Mouse (Mus musculus): ENCODE measurements around the gene Slc7a8. TPM values are rescaled to one million over a fixed set of nuclear protein-coding genes. Genes with fewer than 3 reads are reported as not detected.

Gene Slc7a8
- polyA plus RNA-seq, 1 experiment from 2014 or later = 1.9 TPM

GRCm38 (mm10) chr14:54682396-54682795 is 99.3 kb downstream of the Slc7a8 start:
- H3K9ac ChIP-seq (ENCODE audit: low read length) = no peak overlapping the region
- H3K27ac ChIP-seq (ENCODE audit: low read length) = no peak overlapping the region
- no peaks in the 10 kb centered on the region for H3K9me3 ChIP-seq (ENCODE audit: control insufficient read depth, low read length)
- 85% methylated on average over 3 of the region's 3 CpGs for WGBS
- ATAC-seq (ENCODE audit: low read depth) = no peak
- H3K4me3 ChIP-seq (ENCODE audit: low read length) = no peak overlapping the region
- peaks cover 10% of the 10 kb centered on the region; the same call in 1 of the 2 replicates for H3K4me1 ChIP-seq (replicated peaks; ENCODE audit: control insufficient read depth, insufficient read depth, low read length)
- H3K27me3 ChIP-seq (ENCODE audit: control insufficient read depth, insufficient read depth, low read depth, low read length) = no peaks in the 10 kb centered on the region
- peaks cover 24% of the 10 kb centered on the region for H3K36me3 ChIP-seq (ENCODE audit: control insufficient read depth, insufficient read depth, low read length)
- H3K4me2 ChIP-seq (ENCODE audit: low read depth, low read length) = no peak overlapping the region

- ATAC-seq (ENCODE audit: low read depth) = no peak
- peaks cover 3% of the 10 kb centered on the region; the same call in 1 of the 2 replicates for H3K4me1 ChIP-seq (replicated peaks; ENCODE audit: control insufficient read depth, insufficient read depth, low read length)
Observed at GRCm38 (mm10) chr14:54678657-54679304, 103.0 kb downstream of the Slc7a8 start.

GRCm38 (mm10) chr14:54676290-54676689 is 105.5 kb downstream of the Slc7a8 start:
- H3K4me3 ChIP-seq (ENCODE audit: low read length) = no peak overlapping the region
- no peak for ATAC-seq (ENCODE audit: low read depth)
- H3K27me3 ChIP-seq (ENCODE audit: control insufficient read depth, insufficient read depth, low read depth, low read length) = no peaks in the 10 kb centered on the region
- H3K9me3 ChIP-seq (ENCODE audit: control insufficient read depth, low read length) = no peaks in the 10 kb centered on the region
- no peak overlapping the region for H3K4me2 ChIP-seq (ENCODE audit: low read depth, low read length)
- no peaks in the 10 kb centered on the region; the same call in 1 of the 2 replicates for H3K4me1 ChIP-seq (replicated peaks; ENCODE audit: control insufficient read depth, insufficient read depth, low read length)
- H3K27ac ChIP-seq (ENCODE audit: low read length) = no peak overlapping the region
- WGBS = 89% methylated on average over 5 of the region's 5 CpGs
- H3K9ac ChIP-seq (ENCODE audit: low read length) = no peak overlapping the region
- peaks cover 28% of the 10 kb centered on the region for H3K36me3 ChIP-seq (ENCODE audit: control insufficient read depth, insufficient read depth, low read length)

More at GRCm38 (mm10) chr14:54678657-54679304, 103.0 kb downstream of the Slc7a8 start:
- Histone ChIP-seq H3K4me2 (ENCODE audit: low read depth, low read length) (no peak overlapping the region), H3K9ac (ENCODE audit: low read length) (no peak overlapping the region), H3K9me3 (ENCODE audit: control insufficient read depth, low read length) (no peaks in the 10 kb centered on the region), H3K27ac (ENCODE audit: low read length) (no peak overlapping the region), H3K36me3 (ENCODE audit: control insufficient read depth, insufficient read depth, low read length) (peaks cover 33% of the 10 kb centered on the region), H3K27me3 (ENCODE audit: control insufficient read depth, insufficient read depth, low read depth, low read length) (no peaks in the 10 kb centered on the region), H3K4me3 (ENCODE audit: low read length) (no peak overlapping the region)
- 77% methylated on average over 16 of the region's 16 CpGs for WGBS

- Histone ChIP-seq H3K27ac (ENCODE audit: low read length) (0 out of 2 replicates have a peak overlapping the region, but pooled peaks have one; percentile 1), H3K9ac (ENCODE audit: low read length) (no peak overlapping the region), H3K27me3 (ENCODE audit: control insufficient read depth, insufficient read depth, low read depth, low read length) (no peaks in the 10 kb centered on the region), H3K4me2 (ENCODE audit: low read depth, low read length) (no peak overlapping the region), H3K4me3 (ENCODE audit: low read length) (no peak overlapping the region), H3K4me1 (replicated peaks; ENCODE audit: control insufficient read depth, insufficient read depth, low read length) (no peaks in the 10 kb centered on the region; the same call in 1 of the 2 replicates), H3K9me3 (ENCODE audit: control insufficient read depth, low read length) (no peaks in the 10 kb centered on the region), H3K36me3 (ENCODE audit: control insufficient read depth, insufficient read depth, low read length) (peaks cover 29% of the 10 kb centered on the region)
- peak; percentile 26; the same call in 1 of the 2 replicates for ATAC-seq (ENCODE audit: low read depth)
- 42% methylated on average over 2 of the region's 2 CpGs for WGBS
Observed at GRCm38 (mm10) chr14:54674317-54674716, 107.4 kb downstream of the Slc7a8 start.

Other genes starting within 250 kb of the Slc7a8 start
- gene Haus4, start 227.3 kb downstream of the Slc7a8 start, polyA plus RNA-seq (2015; fragmentation: Nextera tagmentation; extraction: Ambion mirVana) = 52.3 and 57.1 TPM in 2 replicates
- gene Ajuba, start 204.4 kb downstream of the Slc7a8 start, polyA plus RNA-seq (2015; fragmentation: Nextera tagmentation; extraction: Ambion mirVana) = 41.1 and 41.2 TPM in 2 replicates
- 11.6 and 12.7 TPM in 2 replicates for gene 4931414P19Rik, start 176.0 kb downstream of the Slc7a8 start, polyA plus RNA-seq (2015; fragmentation: Nextera tagmentation; extraction: Ambion mirVana)
- 352 and 366 TPM in 2 replicates for gene Psmb5, start 163.9 kb downstream of the Slc7a8 start, polyA plus RNA-seq (2015; fragmentation: Nextera tagmentation; extraction: Ambion mirVana)
- 1.2 and 4.3 TPM in 2 replicates for gene Psmb11, start 160.5 kb downstream of the Slc7a8 start, polyA plus RNA-seq (2015; fragmentation: Nextera tagmentation; extraction: Ambion mirVana)
- not detected in 2 replicates for gene Gm17606, start 141.0 kb downstream of the Slc7a8 start, polyA plus RNA-seq (2015; fragmentation: Nextera tagmentation; extraction: Ambion mirVana)
- gene Cdh24, start 140.6 kb downstream of the Slc7a8 start, polyA plus RNA-seq (2015; fragmentation: Nextera tagmentation; extraction: Ambion mirVana) = 2.1 and 2.8 TPM in 2 replicates
- gene 1700123O20Rik, start 95.7 kb downstream of the Slc7a8 start, polyA plus RNA-seq (2015; fragmentation: Nextera tagmentation; extraction: Ambion mirVana) = 73.4 and 78.9 TPM in 2 replicates
- 106 and 116 TPM in 2 replicates for gene Acin1, start 95.0 kb downstream of the Slc7a8 start, polyA plus RNA-seq (2015; fragmentation: Nextera tagmentation; extraction: Ambion mirVana)
- 0.11 and 0.19 TPM in 2 replicates for gene Gm29776, start 83.1 kb downstream of the Slc7a8 start, polyA plus RNA-seq (2015; fragmentation: Nextera tagmentation; extraction: Ambion mirVana)
- gene Cebpe, start 69.8 kb downstream of the Slc7a8 start, polyA plus RNA-seq (2015; fragmentation: Nextera tagmentation; extraction: Ambion mirVana) = 0.28 TPM in 1 of 2 replicates, not detected in the other
- gene Rnf212b, start 32.2 kb upstream of the Slc7a8 start, polyA plus RNA-seq (2015; fragmentation: Nextera tagmentation; extraction: Ambion mirVana) = not detected in 2 replicates
- 10.2 and 13.2 TPM in 2 replicates for gene Homez, start 89.0 kb upstream of the Slc7a8 start, polyA plus RNA-seq (2015; fragmentation: Nextera tagmentation; extraction: Ambion mirVana)
- 1.5 and 1.6 TPM in 2 replicates for gene Ppp1r3e, start 95.6 kb upstream of the Slc7a8 start, polyA plus RNA-seq (2015; fragmentation: Nextera tagmentation; extraction: Ambion mirVana)
- 3.4 and 4.2 TPM in 2 replicates for gene Bcl2l2, start 101.4 kb upstream of the Slc7a8 start, polyA plus RNA-seq (2015; fragmentation: Nextera tagmentation; extraction: Ambion mirVana)
- not detected in 2 replicates for gene Gm20521, start 101.5 kb upstream of the Slc7a8 start, polyA plus RNA-seq (2015; fragmentation: Nextera tagmentation; extraction: Ambion mirVana)
- 89.1 and 92.8 TPM in 2 replicates for gene Pabpn1, start 110.6 kb upstream of the Slc7a8 start, polyA plus RNA-seq (2015; fragmentation: Nextera tagmentation; extraction: Ambion mirVana)
- gene Slc22a17, start 131.2 kb upstream of the Slc7a8 start, polyA plus RNA-seq (2015; fragmentation: Nextera tagmentation; extraction: Ambion mirVana) = 27.2 and 28.3 TPM in 2 replicates
- gene Efs, start 144.2 kb upstream of the Slc7a8 start, polyA plus RNA-seq (2015; fragmentation: Nextera tagmentation; extraction: Ambion mirVana) = 24.6 and 26.0 TPM in 2 replicates
- not detected in 2 replicates for gene Il25, start 150.7 kb upstream of the Slc7a8 start, polyA plus RNA-seq (2015; fragmentation: Nextera tagmentation; extraction: Ambion mirVana)
- 1.2 and 1.7 TPM in 2 replicates for gene Cmtm5, start 154.3 kb upstream of the Slc7a8 start, polyA plus RNA-seq (2015; fragmentation: Nextera tagmentation; extraction: Ambion mirVana)
- 111 and 179 TPM in 2 replicates for gene Myh6, start 185.0 kb upstream of the Slc7a8 start, polyA plus RNA-seq (2015; fragmentation: Nextera tagmentation; extraction: Ambion mirVana)
- not detected in 2 replicates for gene Gm17428, start 195.0 kb upstream of the Slc7a8 start, polyA plus RNA-seq (2015; fragmentation: Nextera tagmentation; extraction: Ambion mirVana)
- 37.3 and 42.7 TPM in 2 replicates for gene Myh7, start 212.7 kb upstream of the Slc7a8 start, polyA plus RNA-seq (2015; fragmentation: Nextera tagmentation; extraction: Ambion mirVana)
- gene Ngdn, start 233.5 kb upstream of the Slc7a8 start, polyA plus RNA-seq (2015; fragmentation: Nextera tagmentation; extraction: Ambion mirVana) = 75.9 and 76.9 TPM in 2 replicates

All from lung, embryonic 16.5 days (tissue).